Mouse (Mus musculus) hindbrain, embryonic 11.5 days (tissue): ENCODE measurements at regions not wholly inside any gene's neighbourhood (a gene's known extent, or its start where the extent isn't known, plus 50 kb on each side); places are given as distances from the start of the nearest gene placed in this dataset.

ENCODE experiments used
- ATAC-seq: fragments of 200-750 bp; cut with Nextera tagmentation; 2 replicates; pipeline ENCODE4 v1.8.0; 2017; ENCODE audit warnings: mild to moderate bottlenecking, moderate TSS enrichment, moderate library complexity; ENCODE audit not compliant: low FRiP score
- DNase-seq: peaks from one replicate; pipeline ENCODE4 v3.0.0-alpha.2; 2015; ENCODE audit warnings: low spot score
- H3K27ac ChIP-seq: fragments of 300-500 bp; sonication (generic); 2 replicates; pipeline ENCODE4 v1.5.1; 2014; ENCODE audit warnings: mild to moderate bottlenecking, low read depth, low read length
- H3K27me3 ChIP-seq: fragments of 300-500 bp; sonication (generic); 2 replicates; pipeline ENCODE4 v1.6.1; 2014; ENCODE audit warnings: mild to moderate bottlenecking, low read length, moderate library complexity, mixed read lengths; ENCODE audit not compliant: control insufficient read depth, insufficient read depth
- H3K36me3 ChIP-seq: fragments of 300-500 bp; sonication (generic); 2 replicates; pipeline ENCODE4 v1.6.1; 2014; ENCODE audit warnings: mild to moderate bottlenecking, low read length, moderate library complexity, mixed read lengths; ENCODE audit not compliant: control insufficient read depth, insufficient read depth
- H3K4me1 ChIP-seq: fragments of 300-500 bp; sonication (generic); replicated peaks from 2 replicates; pipeline ENCODE4 v1.6.1; 2014; ENCODE audit warnings: low read length, mixed read lengths; ENCODE audit not compliant: control insufficient read depth, insufficient read depth
- H3K4me2 ChIP-seq: fragments of 300-500 bp; sonication (generic); replicated peaks from 2 replicates; pipeline ENCODE4 v1.6.1; 2014; ENCODE audit warnings: mild to moderate bottlenecking, low read depth, low read length
- H3K4me3 ChIP-seq: fragments of 300-500 bp; sonication (generic); 2 replicates; pipeline ENCODE4 v1.5.1; 2014; ENCODE audit warnings: low read depth, low read length
- H3K9ac ChIP-seq: fragments of 300-500 bp; sonication (generic); 2 replicates; pipeline ENCODE4 v1.6.1; 2014; ENCODE audit warnings: low read depth, low read length
- H3K9me3 ChIP-seq: fragments of 300-500 bp; sonication (generic); 2 replicates; pipeline ENCODE4 v1.6.1; 2016; ENCODE audit warnings: low read length; ENCODE audit not compliant: control insufficient read depth
- WGBS: fragments of 180-500 bp; shearing (Covaris S2); extraction: QIAGEN DNeasy Blood & Tissue Kit; methylation state at CpG from one replicate; pipeline ENCODE4 v1.1.7; 2014; 5-methylcytosine and 5-hydroxymethylcytosine counted together

DNA sequence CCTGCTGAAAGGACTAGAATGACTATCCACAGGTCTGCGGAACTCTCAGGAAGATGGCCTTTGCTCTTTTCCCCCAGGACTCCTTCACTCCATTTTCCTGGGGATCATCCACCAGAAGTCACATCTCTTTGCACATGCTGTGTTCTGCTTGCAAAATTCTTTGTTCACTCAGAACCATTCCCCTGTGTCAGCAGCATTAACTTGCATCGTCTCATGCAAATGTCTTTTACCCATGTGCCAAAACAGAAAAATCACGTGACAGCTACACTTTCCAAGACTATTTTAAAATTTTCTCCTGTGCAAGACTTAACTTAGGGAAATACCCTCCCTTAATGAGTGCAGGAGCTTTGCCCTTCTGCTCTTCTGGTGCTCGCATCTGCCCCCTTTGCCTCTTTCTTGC lies 306.2 kb upstream of the Sox11 start:
- no peak overlapping the region for H3K27ac ChIP-seq
- H3K4me1 ChIP-seq, result no peaks in the 10 kb centered on the region
- 89% methylated on average over 4 of the region's 4 CpGs for WGBS
- H3K27me3 ChIP-seq, result no peaks in the 10 kb centered on the region
- H3K9me3 ChIP-seq, result no peaks in the 10 kb centered on the region
- H3K4me3 ChIP-seq, result no peak overlapping the region
- ATAC-seq, result no peak
- no peak for DNase-seq
- H3K4me2 ChIP-seq, result no peak overlapping the region
- no peak overlapping the region for H3K9ac ChIP-seq
- H3K36me3 ChIP-seq, result no peaks in the 10 kb centered on the region

DNA sequence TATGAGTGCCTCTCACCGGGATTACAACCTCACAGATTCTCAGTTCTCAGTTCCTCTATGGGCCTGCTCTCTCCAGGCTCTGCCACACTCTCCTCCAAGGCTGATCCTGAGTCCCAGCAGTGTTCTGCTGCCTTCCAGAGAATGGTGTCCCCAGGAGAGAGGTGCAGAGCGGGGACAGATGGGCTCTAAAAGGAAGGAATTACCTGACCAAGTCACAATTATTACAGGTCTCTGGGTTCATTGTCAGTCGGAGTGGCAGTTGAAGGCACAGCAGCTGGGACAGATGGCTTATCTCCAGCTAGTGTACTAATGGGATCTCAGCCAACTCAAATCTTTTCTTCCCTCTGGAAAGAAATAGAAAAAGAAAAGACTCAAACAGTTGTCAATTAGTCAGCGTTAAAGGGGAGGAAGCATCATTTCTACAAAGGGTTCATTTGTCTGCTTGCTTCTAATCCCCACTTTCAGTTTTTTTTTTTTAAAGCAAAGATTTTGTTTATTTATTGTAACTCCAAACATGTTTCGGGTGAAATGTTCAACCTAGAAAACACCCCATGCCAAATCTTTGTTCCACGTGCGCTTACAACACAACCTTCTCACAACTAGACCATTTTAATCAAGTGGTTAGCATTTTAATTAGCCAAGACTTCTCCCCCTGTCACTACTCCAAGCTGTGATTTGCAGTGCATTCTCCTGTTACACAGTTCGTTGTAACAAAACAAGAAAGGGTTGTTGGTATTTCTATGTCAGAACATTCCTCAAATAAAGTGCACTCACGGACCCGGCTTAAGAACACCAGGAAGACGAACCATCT lies 304.3 kb upstream of the Sox11 start:
- DNase-seq, result no peak
- Histone ChIP-seq H3K27ac (0 out of 2 replicates have a peak overlapping the region, but pooled peaks have one; percentile 21), H3K36me3 (no peaks in the 10 kb centered on the region), H3K9me3 (no peaks in the 10 kb centered on the region), H3K9ac (no peak overlapping the region), H3K4me1 (no peaks in the 10 kb centered on the region), H3K4me3 (no peak overlapping the region), H3K27me3 (no peaks in the 10 kb centered on the region), H3K4me2 (no peak overlapping the region)
- 83% methylated on average over 11 of the region's 11 CpGs for WGBS
- no peak for ATAC-seq

DNA sequence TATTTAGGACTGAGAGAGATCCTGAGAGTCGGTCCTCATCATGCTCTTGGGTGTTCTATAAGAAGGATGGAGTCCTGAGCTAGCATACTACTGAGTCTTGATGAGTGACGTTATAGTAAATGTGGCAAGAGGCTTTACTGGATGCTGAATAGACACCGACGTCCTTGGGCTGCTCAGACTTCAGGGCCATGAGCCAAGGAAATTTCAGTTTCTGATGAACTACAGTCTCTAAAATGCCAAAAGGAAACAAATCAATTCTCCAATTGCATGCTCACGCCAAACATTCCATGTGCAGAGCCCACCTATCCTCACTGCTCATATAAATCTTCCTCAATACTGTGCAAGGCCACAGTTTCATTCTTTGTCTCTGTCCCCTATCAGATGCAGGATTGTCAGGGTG lies 277.2 kb upstream of the Sox11 start:
- ATAC-seq, result no peak
- no peaks in the 10 kb centered on the region for H3K9me3 ChIP-seq
- no peak overlapping the region for H3K4me3 ChIP-seq
- WGBS, result 87% methylated on average over 5 of the region's 5 CpGs
- H3K36me3 ChIP-seq, result no peaks in the 10 kb centered on the region
- no peaks in the 10 kb centered on the region for H3K4me1 ChIP-seq
- no peak for DNase-seq
- H3K27ac ChIP-seq, result no peak overlapping the region
- H3K27me3 ChIP-seq, result no peaks in the 10 kb centered on the region
- no peak overlapping the region for H3K4me2 ChIP-seq
- H3K9ac ChIP-seq, result no peak overlapping the region

DNA sequence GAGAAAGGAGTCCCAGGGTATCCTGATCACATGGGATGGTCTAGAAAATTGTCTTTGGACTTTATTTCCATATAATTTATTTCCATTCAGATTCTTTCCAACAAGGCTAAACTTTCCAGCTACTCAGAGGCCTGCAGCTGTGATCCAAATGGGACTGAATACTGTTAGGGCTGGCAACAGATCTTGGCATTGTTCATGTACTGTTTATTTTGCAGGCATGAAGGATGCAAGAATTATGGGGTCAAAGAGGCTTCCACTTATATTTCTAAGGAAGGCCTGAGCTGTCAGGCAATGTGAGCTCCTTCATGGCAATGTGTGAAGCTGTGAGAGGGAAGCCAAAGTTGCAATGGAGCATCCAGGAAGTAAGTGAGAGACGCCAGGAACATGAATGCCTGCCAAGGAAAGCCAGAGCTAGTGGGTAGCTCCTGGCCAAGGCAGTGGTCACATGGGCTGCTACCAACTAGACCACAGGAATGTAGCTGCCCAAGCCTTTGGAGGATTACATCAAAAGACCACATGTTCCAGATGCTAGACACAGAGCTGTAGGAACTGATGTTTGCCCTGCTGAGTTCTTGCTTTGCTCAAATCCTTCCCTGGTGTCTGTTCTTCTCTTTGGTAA lies 261.8 kb upstream of the Sox11 start:
- no peaks in the 10 kb centered on the region for H3K9me3 ChIP-seq
- no peak for ATAC-seq
- DNase-seq, result no peak
- no peak overlapping the region for H3K27ac ChIP-seq
- no peaks in the 10 kb centered on the region for H3K27me3 ChIP-seq
- H3K4me3 ChIP-seq, result no peak overlapping the region
- WGBS, result 85% methylated on average over 1 of the region's 1 CpGs
- no peaks in the 10 kb centered on the region for H3K36me3 ChIP-seq
- no peak overlapping the region for H3K4me2 ChIP-seq
- H3K4me1 ChIP-seq, result no peaks in the 10 kb centered on the region
- H3K9ac ChIP-seq, result no peak overlapping the region

DNA sequence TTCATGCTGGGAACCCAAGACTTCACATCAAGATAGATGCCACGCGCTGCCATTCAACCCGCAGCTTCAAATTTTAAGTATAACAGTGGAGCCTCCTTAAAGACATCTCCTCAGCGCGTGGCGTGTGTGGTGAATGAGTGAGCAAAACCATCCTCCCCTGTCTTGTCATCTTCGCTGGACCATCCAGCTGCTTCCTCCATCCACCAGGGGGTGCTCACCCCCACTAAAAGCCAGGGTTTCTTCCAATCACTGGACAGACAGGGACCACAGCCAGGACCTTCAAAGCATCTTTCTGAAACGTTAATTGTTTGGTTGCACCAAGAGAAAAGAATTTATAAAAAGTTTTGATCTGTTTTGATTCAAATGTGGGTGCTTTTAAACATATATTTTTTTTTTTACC lies 256.8 kb upstream of the Sox11 start:
- DNase-seq (peak; percentile 81), ATAC-seq (no peak)
- no peak overlapping the region for H3K4me3 ChIP-seq
- H3K4me1 ChIP-seq, result no peaks in the 10 kb centered on the region
- H3K9ac ChIP-seq, result no peak overlapping the region
- WGBS, result 33% methylated on average over 8 of the region's 8 CpGs
- H3K9me3 ChIP-seq, result no peaks in the 10 kb centered on the region
- no peaks in the 10 kb centered on the region for H3K27me3 ChIP-seq
- H3K36me3 ChIP-seq, result no peaks in the 10 kb centered on the region
- H3K27ac ChIP-seq, result no peak overlapping the region
- H3K4me2 ChIP-seq, result no peak overlapping the region

DNA sequence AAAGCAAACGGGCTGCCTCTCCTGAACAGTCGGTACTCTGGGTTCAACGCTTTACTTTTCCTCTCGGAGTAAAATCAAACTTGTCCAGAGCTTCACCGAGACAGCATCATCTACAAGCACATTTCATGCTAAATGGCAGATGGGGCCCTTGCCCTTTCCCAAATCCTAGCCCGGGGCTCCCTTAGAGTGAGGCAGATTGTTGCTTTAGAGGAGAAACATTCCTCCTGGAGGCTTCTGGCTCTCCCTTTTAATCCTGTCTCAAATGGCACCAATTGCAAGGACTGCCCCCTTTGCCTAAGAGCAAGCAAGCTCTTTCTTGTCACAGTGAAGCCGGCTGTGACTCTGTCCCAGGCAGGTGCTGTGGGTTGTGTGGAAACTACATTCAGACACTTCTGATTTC lies 255.5 kb upstream of the Sox11 start:
- DNase-seq, result no peak
- H3K4me2 ChIP-seq, result no peak overlapping the region
- no peaks in the 10 kb centered on the region for H3K36me3 ChIP-seq
- H3K4me1 ChIP-seq, result no peaks in the 10 kb centered on the region
- H3K27ac ChIP-seq, result no peak overlapping the region
- no peaks in the 10 kb centered on the region for H3K9me3 ChIP-seq
- WGBS, result 64% methylated on average over 7 of the region's 7 CpGs
- H3K4me3 ChIP-seq, result no peak overlapping the region
- no peak for ATAC-seq
- H3K9ac ChIP-seq, result no peak overlapping the region
- H3K27me3 ChIP-seq, result no peaks in the 10 kb centered on the region

DNA sequence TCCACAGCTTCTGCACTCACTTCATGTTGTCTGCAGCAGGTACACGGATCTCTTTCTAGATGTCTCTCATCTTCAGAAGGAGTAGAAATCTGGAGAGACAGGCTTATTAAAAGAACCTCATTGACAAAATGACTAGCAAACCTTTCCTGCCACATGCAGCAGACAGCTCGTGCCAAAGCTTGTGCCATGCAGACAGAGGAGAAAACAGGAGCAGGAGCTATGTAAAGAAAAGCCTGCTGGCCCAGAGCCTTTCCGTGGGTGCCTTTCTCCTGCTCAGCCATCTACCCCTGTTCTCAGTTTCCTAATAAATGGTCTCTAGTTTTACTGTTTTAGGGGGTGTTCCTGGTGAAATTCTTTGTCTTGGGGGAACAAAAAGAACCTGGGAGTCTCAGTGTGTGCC lies 254.9 kb upstream of the Sox11 start:
- 71% methylated on average over 3 of the region's 3 CpGs for WGBS
- Histone ChIP-seq H3K4me1 (no peaks in the 10 kb centered on the region), H3K9ac (no peak overlapping the region), H3K27me3 (no peaks in the 10 kb centered on the region), H3K36me3 (no peaks in the 10 kb centered on the region), H3K4me2 (no peak overlapping the region), H3K9me3 (no peaks in the 10 kb centered on the region), H3K4me3 (no peak overlapping the region), H3K27ac (no peak overlapping the region)
- no peak for ATAC-seq
- DNase-seq, result no peak

DNA sequence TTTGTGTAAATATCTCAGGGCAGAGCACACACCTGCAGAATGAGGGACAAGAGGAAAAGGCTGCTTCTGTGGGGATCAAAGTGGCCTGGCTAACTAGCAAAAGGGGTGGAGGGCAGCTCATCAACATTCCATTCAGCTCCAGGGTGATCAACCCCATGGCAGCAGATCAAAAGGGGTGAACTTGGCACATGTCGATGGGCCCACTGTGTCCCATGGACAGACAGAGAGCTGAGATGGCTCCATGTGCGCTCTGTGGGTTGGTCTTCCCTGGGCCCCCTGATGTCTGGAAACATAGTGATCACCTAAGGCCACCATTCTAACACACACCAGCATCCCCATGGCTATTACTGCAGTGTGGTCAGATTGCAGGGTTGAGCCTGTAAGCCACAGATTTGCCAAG lies 253.2 kb upstream of the Sox11 start:
- no peaks in the 10 kb centered on the region for H3K9me3 ChIP-seq
- ATAC-seq (no peak), DNase-seq (no peak)
- no peak overlapping the region for H3K4me3 ChIP-seq
- no peak overlapping the region for H3K4me2 ChIP-seq
- H3K4me1 ChIP-seq, result no peaks in the 10 kb centered on the region
- H3K36me3 ChIP-seq, result no peaks in the 10 kb centered on the region
- 61% methylated on average over 2 of the region's 2 CpGs for WGBS
- H3K27ac ChIP-seq, result no peak overlapping the region
- H3K9ac ChIP-seq, result no peak overlapping the region
- no peaks in the 10 kb centered on the region for H3K27me3 ChIP-seq

DNA sequence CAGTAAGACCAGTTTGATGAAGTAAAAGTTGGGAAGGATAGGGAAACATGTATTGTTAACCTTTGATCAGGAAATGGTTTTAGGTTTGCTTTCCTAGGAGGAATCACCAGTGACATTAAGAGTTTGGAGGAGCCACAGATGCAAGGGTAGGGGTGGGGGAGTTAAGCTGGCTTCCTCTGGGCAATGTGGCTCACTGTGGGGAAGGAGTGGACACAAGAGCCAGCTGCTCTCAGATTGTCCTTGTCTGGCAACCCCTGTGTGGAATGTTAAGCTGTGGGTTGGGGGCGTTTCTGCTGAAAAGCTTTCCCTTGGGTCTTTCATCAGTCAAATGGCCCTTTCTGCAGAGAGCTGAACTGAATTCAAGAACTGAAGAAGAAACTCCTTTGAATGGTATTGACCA lies 251.1 kb upstream of the Sox11 start:
- no peaks in the 10 kb centered on the region for H3K9me3 ChIP-seq
- H3K4me2 ChIP-seq, result no peak overlapping the region
- no peak overlapping the region for H3K27ac ChIP-seq
- no peak overlapping the region for H3K4me3 ChIP-seq
- H3K9ac ChIP-seq, result no peak overlapping the region
- no peaks in the 10 kb centered on the region for H3K4me1 ChIP-seq
- ATAC-seq, result no peak
- no peak for DNase-seq
- no peaks in the 10 kb centered on the region for H3K27me3 ChIP-seq
- WGBS, result 50% methylated on average over 1 of the region's 1 CpGs
- no peaks in the 10 kb centered on the region for H3K36me3 ChIP-seq
